Mouse (Mus musculus) 3T3-L1 (cell line): ENCODE results near the gene Aldh1b1.
A peak's percentile ranks its signal among the peaks of the same experiment; 100 is the strongest.

Experiments
- DNase-seq: peaks from one replicate; pipeline ENCODE4 v3.0.0-alpha.2; 2015; ENCODE audit warnings: low read depth, low spot score

Gene Aldh1b1

DNA sequence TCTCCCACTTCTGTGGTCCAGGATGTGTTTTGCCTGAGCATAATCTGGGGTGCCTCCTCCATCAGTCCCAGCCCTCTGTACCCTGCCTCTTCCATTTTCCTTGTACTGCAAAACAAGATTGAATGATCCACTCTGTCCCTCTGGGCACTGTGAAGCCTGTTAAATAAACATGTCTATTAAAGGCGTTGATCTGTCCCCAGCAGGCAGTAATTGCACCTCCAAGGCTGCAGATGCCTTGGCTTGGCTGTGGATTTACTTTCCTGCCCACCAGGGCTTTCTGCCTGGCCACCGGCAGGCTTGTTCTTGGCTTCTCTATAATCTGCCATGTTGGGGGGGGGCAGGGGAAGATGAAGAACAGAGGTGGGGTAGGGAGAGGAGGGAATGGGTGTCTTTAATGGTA, 12.9 kb upstream of the Aldh1b1 start:
- no peak for DNase-seq

GRCm38 (mm10) chr4:45786674-45787073, 12.1 kb upstream of the Aldh1b1 start:
- DNase-seq = no peak

DNA sequence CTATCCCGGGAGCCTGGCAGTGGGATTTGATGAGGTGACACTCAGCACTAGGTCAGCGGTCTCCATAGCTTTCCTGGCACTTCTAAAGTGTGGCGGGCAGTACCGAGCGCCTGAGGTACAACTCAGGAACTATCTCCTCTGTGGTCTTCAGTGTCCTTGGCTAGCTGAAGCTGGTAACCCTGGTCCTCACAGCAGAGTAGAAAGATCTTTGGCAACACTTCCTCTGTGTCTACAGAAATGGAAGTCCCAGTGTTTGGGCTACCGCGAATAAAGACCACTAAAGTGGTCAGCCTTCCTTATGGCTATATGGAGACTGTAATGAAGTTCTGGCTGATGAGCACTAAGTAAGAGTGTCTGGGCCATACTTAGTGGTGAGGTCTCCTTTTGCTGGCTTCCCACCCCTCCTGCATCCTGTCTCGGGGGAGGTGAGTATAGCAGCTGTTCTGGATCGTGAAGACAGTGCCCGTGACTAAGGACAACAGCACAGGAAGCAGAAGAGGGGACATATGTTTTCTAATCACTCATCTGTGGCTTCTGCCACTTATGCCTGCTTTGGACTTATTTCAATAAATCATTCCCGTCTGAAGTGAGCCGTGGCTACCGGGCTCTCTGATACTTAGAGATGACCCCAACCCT, 10.3 kb upstream of the Aldh1b1 start:
- DNase-seq = no peak

GRCm38 (mm10) chr4:45789263-45789958, 9.4 kb upstream of the Aldh1b1 start:
- no peak for DNase-seq

- DNase-seq = no peak
These were observed 8.8 kb upstream of the Aldh1b1 start for GRCm38 (mm10) chr4:45790018-45790417.

GRCm38 (mm10) chr4:45795191-45795811, 3.5 kb upstream of the Aldh1b1 start:
- no peak for DNase-seq

GRCm38 (mm10) chr4:45796760-45797159, 2.1 kb upstream of the Aldh1b1 start:
- no peak for DNase-seq

DNA sequence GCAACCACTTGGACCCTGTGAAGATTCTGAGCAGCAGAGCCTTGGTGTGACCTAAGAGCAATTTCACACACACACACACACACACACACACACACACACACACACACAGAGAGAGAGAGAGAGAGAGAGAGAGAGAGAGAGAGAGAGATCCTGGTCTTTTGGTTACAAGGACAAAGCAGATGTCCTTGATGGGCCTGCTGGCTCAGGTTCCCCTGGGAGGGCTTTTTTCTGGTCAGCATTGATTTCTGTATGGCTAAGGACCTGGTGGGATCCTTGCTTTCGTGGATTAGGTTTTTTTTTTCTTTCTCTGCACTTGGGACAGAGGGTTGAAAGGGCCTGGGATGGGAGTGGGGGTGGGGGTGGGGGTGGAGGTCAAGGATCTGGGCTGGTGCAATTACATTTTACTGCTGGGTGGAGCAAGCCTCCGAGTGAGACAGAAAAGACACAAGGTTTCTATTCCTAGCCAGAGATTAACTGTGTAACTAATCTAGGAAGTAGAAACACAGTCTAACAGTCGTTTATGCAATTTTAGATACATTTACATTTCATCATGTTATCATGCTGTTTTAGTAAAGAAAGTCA, 1.2 kb downstream of the Aldh1b1 start:
- DNase-seq = no peak

- DNase-seq = no peak
These were observed 4.1 kb downstream of the Aldh1b1 start for GRCm38 (mm10) chr4:45802900-45803299.

DNA sequence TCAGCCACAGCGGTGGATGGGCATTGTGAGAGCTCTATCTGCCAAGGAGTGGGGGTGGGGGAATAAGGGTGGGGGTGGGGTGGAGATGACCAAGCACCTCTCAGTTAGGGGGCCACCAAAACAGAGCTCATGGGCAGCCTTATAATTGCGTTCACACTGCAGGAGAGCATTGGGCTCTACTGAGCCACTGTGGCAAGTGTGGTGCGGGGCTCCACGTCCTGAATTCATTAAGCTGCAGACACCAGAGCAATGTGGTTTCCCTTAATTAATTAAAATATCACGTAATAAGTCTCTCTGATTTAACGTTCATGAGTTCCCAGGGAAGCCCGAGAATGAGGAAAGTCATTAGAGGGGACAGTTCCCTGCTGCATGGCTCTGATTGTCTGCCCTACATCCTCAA, 9.2 kb downstream of the Aldh1b1 start:
- no peak for DNase-seq

DNA sequence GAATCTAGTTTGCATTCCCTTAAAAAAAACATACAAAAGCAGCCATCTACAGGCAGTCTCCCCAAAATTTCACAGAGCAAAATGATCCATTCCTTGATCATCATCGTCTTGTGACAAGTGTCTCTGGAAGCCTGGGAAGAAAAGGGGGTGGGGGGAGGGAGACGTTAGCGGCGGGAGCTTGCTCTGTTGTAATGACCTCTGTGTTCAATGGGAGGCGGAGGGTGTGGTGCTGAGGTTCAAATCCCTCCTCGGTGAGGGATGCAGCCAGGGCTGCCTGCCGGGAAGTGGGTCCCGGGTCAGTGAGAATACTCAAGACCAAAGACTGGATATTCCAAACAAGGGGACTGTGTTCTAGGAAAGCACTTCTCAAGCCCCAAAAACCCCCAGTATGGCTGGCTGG, 12.4 kb downstream of the Aldh1b1 start:
- no peak for DNase-seq

DNA sequence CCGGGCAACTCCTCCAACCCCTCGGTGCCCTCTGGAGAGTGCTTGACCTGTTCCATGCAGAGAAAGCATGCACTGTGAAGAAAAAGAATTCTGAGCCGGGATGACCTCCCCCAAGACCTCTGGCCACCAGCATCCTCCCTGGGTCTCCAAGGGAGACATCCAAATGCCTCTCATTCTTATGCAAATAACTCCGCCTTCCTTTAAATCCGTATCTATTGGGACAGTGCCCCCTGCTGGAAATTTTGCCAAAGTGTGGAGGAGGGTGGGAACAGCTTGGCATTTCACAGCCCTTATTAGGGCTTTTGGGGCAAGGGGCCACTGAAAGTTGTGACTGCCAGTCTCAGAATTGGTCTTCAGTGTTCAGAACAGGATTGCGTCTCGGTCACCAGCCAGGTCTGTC, 16.7 kb downstream of the Aldh1b1 start:
- DNase-seq = peak; percentile 20

DNA sequence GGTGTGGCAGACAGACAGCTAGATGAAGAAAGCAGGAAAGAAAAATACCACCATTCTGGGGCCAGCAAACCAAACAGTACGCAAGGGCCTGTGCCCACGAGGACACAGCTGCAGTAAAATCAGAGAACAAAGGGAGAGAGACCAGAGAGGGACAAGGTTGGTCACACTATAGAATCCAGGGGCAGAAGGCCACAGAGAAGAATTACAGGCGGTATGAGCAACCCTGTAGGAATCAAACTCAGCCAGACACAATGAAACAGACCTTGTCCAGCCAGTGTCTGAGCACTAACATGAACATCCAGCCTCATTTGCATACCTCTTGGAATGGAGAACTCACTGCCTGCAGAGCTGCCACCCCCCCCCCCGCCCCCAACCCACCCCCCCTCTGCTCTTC, 20.0 kb downstream of the Aldh1b1 start:
- DNase-seq = no peak

- DNase-seq = no peak
These were observed 20.5 kb downstream of the Aldh1b1 start for GRCm38 (mm10) chr4:45819208-45819931.

- DNase-seq = peak; percentile 64
These were observed 21.4 kb downstream of the Aldh1b1 start for GRCm38 (mm10) chr4:45820074-45820830.

GRCm38 (mm10) chr4:45821995-45822394, 23.2 kb downstream of the Aldh1b1 start:
- no peak for DNase-seq

- no peak for DNase-seq
These were observed 24.2 kb downstream of the Aldh1b1 start for GRCm38 (mm10) chr4:45822781-45823575.

- DNase-seq = no peak
These were observed 25.4 kb downstream of the Aldh1b1 start for GRCm38 (mm10) chr4:45824049-45824760.

GRCm38 (mm10) chr4:45824761-45825556, 26.1 kb downstream of the Aldh1b1 start:
- DNase-seq = no peak
